Mouse (Mus musculus) bone marrow macrophage, adult 2 months (primary cell): ENCODE results near the gene Acacb.

Experiments
- CTCF ChIP-seq: IDR thresholded peaks from 2 replicates; pipeline ENCODE4 v1.5.1; 2012; ENCODE audit warnings: low read depth, mild to moderate bottlenecking, low read length, moderate library complexity
- POLR2A ChIP-seq: IDR thresholded peaks from 2 replicates; pipeline ENCODE4 v1.6.1; 2012; ENCODE audit warnings: mild to moderate bottlenecking, low read depth, low read length, borderline replicate concordance

DNA sequence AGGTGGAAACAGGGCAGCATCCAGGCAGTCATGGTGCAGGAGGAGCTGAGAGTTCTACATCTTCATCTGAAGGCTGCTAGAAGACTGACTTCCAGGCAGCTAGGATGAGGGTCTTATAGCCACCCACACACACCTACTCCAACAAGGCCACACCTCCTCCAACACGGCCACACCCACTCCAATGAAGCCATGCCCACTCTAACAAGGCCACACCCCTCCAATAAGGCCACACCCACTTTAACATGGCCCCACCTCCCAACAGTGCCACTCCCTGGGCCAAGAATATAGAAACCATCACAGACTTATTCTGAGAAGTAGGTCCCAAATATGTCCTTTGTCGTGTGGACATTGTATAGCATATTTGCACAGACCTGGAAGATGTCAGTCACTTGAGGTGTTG, 59.8 kb downstream of the Acacb start:
- TF ChIP-seq CTCF (no peak), POLR2A (no peak)
